Mouse (Mus musculus) ES-Bruce4 (cell line): ENCODE measurements at regions not wholly inside any gene's neighbourhood (a gene's known extent, or its start where the extent isn't known, plus 50 kb on each side); places are given as distances from the start of the nearest gene placed in this dataset.

Source experiments
- CTCF ChIP-seq: IDR thresholded peaks from one replicate; pipeline ENCODE4 v1.8.1; 2011; ENCODE audit warnings: low read depth, low read length
- POLR2A ChIP-seq: IDR thresholded peaks from one replicate; pipeline ENCODE4 v1.8.1; 2011; ENCODE audit warnings: low read length; ENCODE audit not compliant: insufficient read depth

DNA sequence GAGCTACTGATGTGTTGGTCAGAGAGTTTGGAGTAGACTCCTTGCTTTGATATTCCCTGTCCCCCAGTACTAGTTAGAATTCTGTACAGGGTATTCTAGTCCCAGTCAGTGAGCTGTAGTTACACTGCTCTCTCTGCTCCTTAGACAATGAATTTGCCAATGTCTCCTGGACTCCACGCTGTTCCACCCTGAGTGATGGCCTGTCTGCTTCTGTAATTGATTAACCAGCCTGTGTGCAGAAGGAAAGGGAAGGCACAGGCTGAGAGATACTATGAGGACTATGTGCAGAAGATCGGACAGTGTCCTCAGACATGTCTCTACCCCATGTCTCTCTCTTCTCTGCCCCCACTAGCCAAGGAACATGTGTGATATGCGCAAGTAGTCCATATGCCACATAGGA lies 209.9 kb downstream of the Brms1l start:
- TF ChIP-seq POLR2A (no peak), CTCF (no peak)
